Mouse (Mus musculus) midbrain, embryonic 11.5 days (tissue): Measurements from ENCODE around the gene Degs1. TPM values are rescaled to one million over a fixed set of nuclear protein-coding genes. Genes with fewer than 3 reads are reported as not detected.

ENCODE experiments used
- ATAC-seq: fragments of 200-750 bp; cut with Nextera tagmentation; 2 replicates; pipeline ENCODE4 v1.8.0; 2017; ENCODE audit warnings: moderate TSS enrichment, moderate library complexity; ENCODE audit not compliant: low FRiP score
- DNase-seq: peaks from one replicate; pipeline ENCODE4 v3.0.0; 2015; ENCODE audit warnings: low spot score; ENCODE audit errors: missing footprints
- H3K27ac ChIP-seq: fragments of 300-500 bp; sonication (generic); 2 replicates; pipeline ENCODE4 v1.5.1; 2014; ENCODE audit warnings: low read depth, low read length
- H3K27me3 ChIP-seq: fragments of 300-500 bp; sonication (generic); 2 replicates; pipeline ENCODE4 v1.6.1; 2014; ENCODE audit warnings: mild to moderate bottlenecking, low read length, moderate library complexity, mixed read lengths; ENCODE audit not compliant: control insufficient read depth, insufficient read depth
- H3K36me3 ChIP-seq: fragments of 300-500 bp; sonication (generic); 2 replicates; pipeline ENCODE4 v1.6.1; 2014; ENCODE audit warnings: mild to moderate bottlenecking, low read length, moderate library complexity, mixed read lengths; ENCODE audit not compliant: control insufficient read depth, insufficient read depth
- H3K4me1 ChIP-seq: fragments of 300-500 bp; sonication (generic); 2 replicates; pipeline ENCODE4 v1.6.1; 2014; ENCODE audit warnings: low read length; ENCODE audit not compliant: control insufficient read depth, insufficient read depth
- H3K4me2 ChIP-seq: fragments of 300-500 bp; sonication (generic); 2 replicates; pipeline ENCODE4 v1.6.1; 2014; ENCODE audit warnings: mild to moderate bottlenecking, moderate library complexity
- H3K4me3 ChIP-seq: fragments of 300-500 bp; sonication (generic); 2 replicates; pipeline ENCODE4 v1.5.1; 2014; ENCODE audit warnings: low read depth, low read length
- H3K9ac ChIP-seq: fragments of 300-500 bp; sonication (generic); 2 replicates; pipeline ENCODE4 v1.6.1; 2014; ENCODE audit warnings: low read length
- H3K9me3 ChIP-seq: fragments of 300-500 bp; sonication (generic); 2 replicates; pipeline ENCODE4 v1.6.1; 2016; ENCODE audit warnings: low read length; ENCODE audit not compliant: control insufficient read depth
- WGBS: fragments of 180-500 bp; shearing (Covaris S2); extraction: QIAGEN DNeasy Blood & Tissue Kit; methylation state at CpG from one replicate; pipeline ENCODE4 v1.1.7; 2014; 5-methylcytosine and 5-hydroxymethylcytosine counted together
- polyA plus RNA-seq: library from polyadenylated mRNA; unstranded; fragments of >200 nt; fragmentation: Nextera tagmentation; extraction: Ambion mirVana; gene quantifications from 2 replicates; pipeline ENCODE4 v1.2.1, GENCODE M21; 2014

The Degs1 gene
- polyA plus RNA-seq, 1 experiment from 2014 or later, result 68.5 TPM

DNA sequence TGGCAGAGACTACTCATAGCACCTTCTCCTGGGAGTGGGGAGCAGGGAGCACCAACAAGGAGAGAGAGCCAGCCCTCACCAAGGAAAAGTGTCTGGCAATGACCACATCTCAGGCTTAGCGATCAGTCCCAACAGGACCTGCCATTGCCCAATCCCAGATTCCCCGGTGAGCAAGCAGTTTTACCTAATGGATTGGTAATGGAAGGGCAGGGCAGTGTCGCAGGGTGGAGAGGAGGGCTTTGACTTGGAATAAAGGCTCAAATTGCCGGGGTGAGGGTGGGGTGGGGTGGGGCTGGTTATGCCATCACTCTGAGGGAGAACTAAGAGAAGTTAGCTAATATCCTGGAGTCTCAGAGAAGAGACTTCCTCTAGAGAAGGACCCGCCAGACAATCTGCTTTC is 11.0 kb downstream of the Degs1 start:
- Histone ChIP-seq H3K4me2 (no peak overlapping the region), H3K36me3 (0 out of 2 replicates have a peak, but pooled peaks cover 2% of the 10 kb centered on the region), H3K9ac (no peak overlapping the region), H3K9me3 (no peaks in the 10 kb centered on the region), H3K4me1 (peaks cover 2% of the 10 kb centered on the region; the same call in 1 of the 2 replicates), H3K4me3 (no peak overlapping the region), H3K27me3 (no peaks in the 10 kb centered on the region), H3K27ac (no peak overlapping the region)
- ATAC-seq (no peak), DNase-seq (peak; percentile 86)
- 87% methylated on average over 5 of the region's 5 CpGs for WGBS

- H3K4me3 ChIP-seq, result no peak overlapping the region
- no peak overlapping the region for H3K9ac ChIP-seq
- H3K36me3 ChIP-seq, result 0 out of 2 replicates have a peak, but pooled peaks cover 2% of the 10 kb centered on the region
- no peak overlapping the region for H3K27ac ChIP-seq
- no peak for DNase-seq
- H3K9me3 ChIP-seq, result no peaks in the 10 kb centered on the region
- H3K27me3 ChIP-seq, result no peaks in the 10 kb centered on the region
- no peak overlapping the region for H3K4me2 ChIP-seq
- H3K4me1 ChIP-seq, result peaks cover 2% of the 10 kb centered on the region; the same call in 1 of the 2 replicates
- no peak for ATAC-seq
- WGBS, result 83% methylated on average over 5 of the region's 5 CpGs
Measured at GRCm38 (mm10) chr1:182271130-182271529, 11.5 kb downstream of the Degs1 start.

DNA sequence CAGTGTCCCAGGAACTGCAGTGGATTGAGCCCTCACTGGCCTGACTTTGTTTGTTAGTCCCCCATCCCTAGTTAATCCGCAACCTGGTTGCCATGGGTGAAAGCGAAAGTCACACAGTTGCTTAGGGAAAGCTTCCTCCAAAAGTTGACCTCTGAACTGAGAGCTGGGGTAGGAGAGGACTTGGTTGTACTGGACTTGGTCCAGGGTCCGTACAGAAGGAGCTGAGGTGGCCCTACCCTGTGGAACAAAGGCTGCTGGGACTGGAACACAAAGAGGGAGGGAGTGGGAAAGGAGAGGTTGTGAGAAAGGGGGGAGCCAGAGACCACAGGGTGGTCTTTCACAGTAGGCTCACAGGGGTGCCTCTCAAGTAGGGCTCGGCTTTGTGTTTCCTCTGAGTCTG is 14.3 kb downstream of the Degs1 start:
- Histone ChIP-seq H3K9me3 (no peaks in the 10 kb centered on the region), H3K4me3 (no peak overlapping the region), H3K27me3 (no peaks in the 10 kb centered on the region), H3K36me3 (no peaks in the 10 kb centered on the region), H3K4me1 (peaks cover 2% of the 10 kb centered on the region; the same call in 1 of the 2 replicates), H3K4me2 (no peak overlapping the region), H3K9ac (no peak overlapping the region), H3K27ac (no peak overlapping the region)
- 33% methylated on average over 4 of the region's 4 CpGs for WGBS
- ATAC-seq, result no peak
- DNase-seq, result no peak

- no peaks in the 10 kb centered on the region for H3K36me3 ChIP-seq
- 95% methylated on average over 11 of the region's 11 CpGs for WGBS
- ATAC-seq (no peak), DNase-seq (no peak)
- H3K9ac ChIP-seq, result no peak overlapping the region
- peaks cover 2% of the 10 kb centered on the region; the same call in 1 of the 2 replicates for H3K4me1 ChIP-seq
- no peaks in the 10 kb centered on the region for H3K9me3 ChIP-seq
- no peaks in the 10 kb centered on the region for H3K27me3 ChIP-seq
- no peak overlapping the region for H3K4me2 ChIP-seq
- no peak overlapping the region for H3K4me3 ChIP-seq
- no peak overlapping the region for H3K27ac ChIP-seq
Measured at GRCm38 (mm10) chr1:182266028-182266525, 16.5 kb downstream of the Degs1 start.

DNA sequence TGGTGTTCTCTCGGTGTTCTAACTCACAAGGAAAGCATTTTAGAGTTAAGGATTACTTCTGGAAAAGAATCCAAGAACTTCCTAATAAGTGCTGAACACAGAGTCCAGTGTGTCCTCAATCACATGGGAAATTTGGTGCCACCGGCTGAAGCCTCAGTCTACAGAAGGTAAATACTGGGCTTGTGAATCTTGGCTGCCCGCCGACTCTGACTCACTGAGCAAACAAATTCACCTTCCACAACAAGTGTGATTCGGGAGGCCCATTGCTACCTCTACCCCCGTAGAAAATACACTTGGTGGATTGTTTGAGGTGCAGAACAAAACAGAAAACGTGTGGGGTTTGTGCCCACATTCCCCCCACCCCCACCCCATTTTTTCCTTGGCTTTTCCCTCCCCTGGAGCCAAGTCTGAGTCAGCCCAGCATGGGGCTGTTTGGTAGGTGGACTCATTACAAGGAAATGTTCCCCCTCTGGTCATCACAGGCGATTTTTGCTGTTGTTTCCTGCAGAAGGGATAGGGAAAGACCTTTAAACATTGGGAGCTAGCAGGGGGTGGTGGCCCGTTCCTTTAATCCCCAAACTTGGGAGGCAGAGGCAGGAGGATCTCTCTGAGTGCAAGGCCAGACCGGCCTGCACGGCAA is 26.4 kb downstream of the Degs1 start:
- WGBS, result 89% methylated on average over 11 of the region's 11 CpGs
- no peak overlapping the region for H3K9ac ChIP-seq
- peaks cover 3% of the 10 kb centered on the region; the same call in 1 of the 2 replicates for H3K27me3 ChIP-seq
- ATAC-seq (no peak), DNase-seq (no peak)
- no peak overlapping the region for H3K4me3 ChIP-seq
- H3K4me2 ChIP-seq, result no peak overlapping the region
- H3K27ac ChIP-seq, result no peak overlapping the region
- H3K36me3 ChIP-seq, result no peaks in the 10 kb centered on the region
- H3K9me3 ChIP-seq, result no peaks in the 10 kb centered on the region
- H3K4me1 ChIP-seq, result no peaks in the 10 kb centered on the region

GRCm38 (mm10) chr1:182255031-182255430 is 27.6 kb downstream of the Degs1 start:
- Histone ChIP-seq H3K9ac (no peak overlapping the region), H3K4me3 (no peak overlapping the region), H3K4me1 (no peaks in the 10 kb centered on the region), H3K9me3 (no peaks in the 10 kb centered on the region), H3K36me3 (no peaks in the 10 kb centered on the region), H3K4me2 (no peak overlapping the region), H3K27me3 (peaks cover 3% of the 10 kb centered on the region; the same call in 1 of the 2 replicates), H3K27ac (no peak overlapping the region)
- no peak for DNase-seq
- WGBS, result 93% methylated on average over 11 of the region's 11 CpGs
- no peak for ATAC-seq

GRCm38 (mm10) chr1:182254618-182255017 is 28.0 kb downstream of the Degs1 start:
- H3K4me1 ChIP-seq, result no peaks in the 10 kb centered on the region
- H3K9me3 ChIP-seq, result no peaks in the 10 kb centered on the region
- WGBS, result 95% methylated on average over 8 of the region's 8 CpGs
- no peak for DNase-seq
- ATAC-seq, result no peak
- no peak overlapping the region for H3K4me3 ChIP-seq
- H3K27ac ChIP-seq, result no peak overlapping the region
- no peak overlapping the region for H3K4me2 ChIP-seq
- H3K36me3 ChIP-seq, result no peaks in the 10 kb centered on the region
- peaks cover 6% of the 10 kb centered on the region; the same call in 1 of the 2 replicates for H3K27me3 ChIP-seq
- H3K9ac ChIP-seq, result no peak overlapping the region

GRCm38 (mm10) chr1:182253756-182254534 is 28.7 kb downstream of the Degs1 start:
- Histone ChIP-seq H3K27me3 (peaks cover 7% of the 10 kb centered on the region; the same call in 1 of the 2 replicates), H3K36me3 (no peaks in the 10 kb centered on the region), H3K4me1 (no peaks in the 10 kb centered on the region), H3K4me2 (no peak overlapping the region), H3K9ac (no peak overlapping the region), H3K9me3 (no peaks in the 10 kb centered on the region), H3K4me3 (no peak overlapping the region), H3K27ac (no peak overlapping the region)
- DNase-seq (no peak), ATAC-seq (no peak)
- 91% methylated on average over 12 of the region's 12 CpGs for WGBS
